Mouse (Mus musculus): ENCODE data around the gene Gstz1. TPM values are rescaled to one million over a fixed set of nuclear protein-coding genes. Genes with fewer than 3 reads are reported as not detected.

Gstz1 gene
- polyA plus RNA-seq, 1 experiment, result 81.4 TPM

- H3K27ac ChIP-seq (ENCODE audit: control insufficient read depth, insufficient read depth, low read depth, low read length), result 0 out of 2 replicates have a peak overlapping the region, but pooled peaks have one; percentile 3
- no peaks in the 10 kb centered on the region for H3K36me3 ChIP-seq (ENCODE audit: control insufficient read depth, insufficient read depth, low read length)
- peaks cover 9% of the 10 kb centered on the region for H3K4me1 ChIP-seq (ENCODE audit: control insufficient read depth, insufficient read depth, low read length)
- H3K4me3 ChIP-seq (ENCODE audit: control insufficient read depth, low read depth, low read length), result peak overlapping the region; percentile 20
- no peaks in the 10 kb centered on the region for H3K27me3 ChIP-seq (ENCODE audit: control insufficient read depth, insufficient read depth, low read length)
- TF ChIP-seq POLR2A (IDR thresholded peaks at IDR 0.05; ENCODE audit: control insufficient read depth, low read depth, low read length), result no peak
- no peak for TF ChIP-seq CTCF (IDR thresholded peaks at IDR 0.05; ENCODE audit: control insufficient read depth, insufficient read depth, insufficient replicate concordance, low read depth, low read length)
Measured at GRCm38 (mm10) chr12:87157361-87157760, 10.4 kb downstream of the Gstz1 start.

- Histone ChIP-seq H3K27me3 (ENCODE audit: control insufficient read depth, insufficient read depth, low read length) (no peaks in the 10 kb centered on the region), H3K4me3 (ENCODE audit: control insufficient read depth, low read depth, low read length) (no peak overlapping the region; the same call in 1 of the 2 replicates), H3K36me3 (ENCODE audit: control insufficient read depth, insufficient read depth, low read length) (no peaks in the 10 kb centered on the region), H3K27ac (ENCODE audit: control insufficient read depth, insufficient read depth, low read depth, low read length) (no peak overlapping the region), H3K4me1 (ENCODE audit: control insufficient read depth, insufficient read depth, low read length) (peaks cover 9% of the 10 kb centered on the region)
- TF ChIP-seq CTCF (IDR thresholded peaks at IDR 0.05; ENCODE audit: control insufficient read depth, insufficient read depth, insufficient replicate concordance, low read depth, low read length) (no peak), POLR2A (IDR thresholded peaks at IDR 0.05; ENCODE audit: control insufficient read depth, low read depth, low read length) (no peak)
Measured at GRCm38 (mm10) chr12:87158099-87158498, 11.1 kb downstream of the Gstz1 start.

GRCm38 (mm10) chr12:87160310-87160709, 13.3 kb downstream of the Gstz1 start:
- H3K36me3 ChIP-seq (ENCODE audit: control insufficient read depth, insufficient read depth, low read length), result no peaks in the 10 kb centered on the region
- H3K27ac ChIP-seq (ENCODE audit: control insufficient read depth, insufficient read depth, low read depth, low read length), result no peak overlapping the region
- H3K27me3 ChIP-seq (ENCODE audit: control insufficient read depth, insufficient read depth, low read length), result no peaks in the 10 kb centered on the region
- peaks cover 9% of the 10 kb centered on the region for H3K4me1 ChIP-seq (ENCODE audit: control insufficient read depth, insufficient read depth, low read length)
- no peak overlapping the region for H3K4me3 ChIP-seq (ENCODE audit: control insufficient read depth, low read depth, low read length)
- TF ChIP-seq CTCF (IDR thresholded peaks at IDR 0.05; ENCODE audit: control insufficient read depth, insufficient read depth, insufficient replicate concordance, low read depth, low read length), result no peak
- TF ChIP-seq POLR2A (IDR thresholded peaks at IDR 0.05; ENCODE audit: control insufficient read depth, low read depth, low read length), result no peak

GRCm38 (mm10) chr12:87160815-87161214, 13.8 kb downstream of the Gstz1 start:
- H3K4me1 ChIP-seq (ENCODE audit: control insufficient read depth, insufficient read depth, low read length), result peaks cover 8% of the 10 kb centered on the region
- no peak overlapping the region for H3K4me3 ChIP-seq (ENCODE audit: control insufficient read depth, low read depth, low read length)
- no peaks in the 10 kb centered on the region for H3K36me3 ChIP-seq (ENCODE audit: control insufficient read depth, insufficient read depth, low read length)
- TF ChIP-seq CTCF (IDR thresholded peaks at IDR 0.05; ENCODE audit: control insufficient read depth, insufficient read depth, insufficient replicate concordance, low read depth, low read length) (no peak), POLR2A (IDR thresholded peaks at IDR 0.05; ENCODE audit: control insufficient read depth, low read depth, low read length) (no peak)
- no peak overlapping the region for H3K27ac ChIP-seq (ENCODE audit: control insufficient read depth, insufficient read depth, low read depth, low read length)
- no peaks in the 10 kb centered on the region for H3K27me3 ChIP-seq (ENCODE audit: control insufficient read depth, insufficient read depth, low read length)

- no peaks in the 10 kb centered on the region for H3K27me3 ChIP-seq (ENCODE audit: control insufficient read depth, insufficient read depth, low read length)
- H3K4me1 ChIP-seq (ENCODE audit: control insufficient read depth, insufficient read depth, low read length), result no peaks in the 10 kb centered on the region
- H3K4me3 ChIP-seq (ENCODE audit: control insufficient read depth, low read depth, low read length), result no peak overlapping the region
- TF ChIP-seq POLR2A (IDR thresholded peaks at IDR 0.05; ENCODE audit: control insufficient read depth, low read depth, low read length) (no peak), CTCF (IDR thresholded peaks at IDR 0.05; ENCODE audit: control insufficient read depth, insufficient read depth, insufficient replicate concordance, low read depth, low read length) (no peak)
- peaks cover 2% of the 10 kb centered on the region; the same call in 1 of the 2 replicates for H3K36me3 ChIP-seq (ENCODE audit: control insufficient read depth, insufficient read depth, low read length)
- no peak overlapping the region for H3K27ac ChIP-seq (ENCODE audit: control insufficient read depth, insufficient read depth, low read depth, low read length)
Measured at GRCm38 (mm10) chr12:87175194-87175946, 28.4 kb downstream of the Gstz1 start.

- no peak for TF ChIP-seq POLR2A (IDR thresholded peaks at IDR 0.05; ENCODE audit: control insufficient read depth, low read depth, low read length)
- no peak for TF ChIP-seq CTCF (IDR thresholded peaks at IDR 0.05; ENCODE audit: control insufficient read depth, insufficient read depth, insufficient replicate concordance, low read depth, low read length)
- H3K4me3 ChIP-seq (ENCODE audit: control insufficient read depth, low read depth, low read length), result no peak overlapping the region
Measured at GRCm38 (mm10) chr12:87177631-87178030, 30.7 kb downstream of the Gstz1 start.

GRCm38 (mm10) chr12:87193008-87193407, 46.0 kb downstream of the Gstz1 start:
- Histone ChIP-seq H3K4me1 (ENCODE audit: control insufficient read depth, insufficient read depth, low read length) (0 out of 2 replicates have a peak, but pooled peaks cover 2% of the 10 kb centered on the region), H3K4me3 (ENCODE audit: control insufficient read depth, low read depth, low read length) (no peak overlapping the region), H3K27ac (ENCODE audit: control insufficient read depth, insufficient read depth, low read depth, low read length) (no peak overlapping the region), H3K27me3 (ENCODE audit: control insufficient read depth, insufficient read depth, low read length) (no peaks in the 10 kb centered on the region), H3K36me3 (ENCODE audit: control insufficient read depth, insufficient read depth, low read length) (no peaks in the 10 kb centered on the region)
- TF ChIP-seq POLR2A (IDR thresholded peaks at IDR 0.05; ENCODE audit: control insufficient read depth, low read depth, low read length) (no peak), CTCF (IDR thresholded peaks at IDR 0.05; ENCODE audit: control insufficient read depth, insufficient read depth, insufficient replicate concordance, low read depth, low read length) (no peak)

More at GRCm38 (mm10) chr12:87177631-87178030, 30.7 kb downstream of the Gstz1 start:
- Histone ChIP-seq H3K36me3 (ENCODE audit: control insufficient read depth, insufficient read depth, low read length) (no peaks in the 10 kb centered on the region), H3K27ac (ENCODE audit: control insufficient read depth, insufficient read depth, low read depth, low read length) (no peak overlapping the region), H3K27me3 (ENCODE audit: control insufficient read depth, insufficient read depth, low read length) (no peaks in the 10 kb centered on the region), H3K4me1 (ENCODE audit: control insufficient read depth, insufficient read depth, low read length) (no peaks in the 10 kb centered on the region)

Measured in testis, adult 2 months (tissue).